Mouse (Mus musculus): ENCODE data around the gene Efl1. TPM values are rescaled to one million over a fixed set of nuclear protein-coding genes. Genes with fewer than 3 reads are reported as not detected.

The Efl1 gene
- polyA plus RNA-seq, 1 experiment from 2014 or later = 22.7 TPM

Other genes starting within 250 kb of the Efl1 start
- gene Saxo2, start 86 bp upstream of the Efl1 start, polyA plus RNA-seq (2015; fragmentation: Nextera tagmentation; extraction: Ambion mirVana) = 5.5 and 6.8 TPM in 2 replicates
- 14.7 and 17.8 TPM in 2 replicates for gene Mex3b, start 218.7 kb downstream of the Efl1 start, polyA plus RNA-seq (2015; fragmentation: Nextera tagmentation; extraction: Ambion mirVana)

Measured in limb, embryonic 15.5 days (tissue).